Mouse (Mus musculus): Measurements from ENCODE around the gene Pomgnt2.

- TF ChIP-seq CTCF (conservative IDR thresholded peaks at IDR 0.05; ENCODE audit: low read length), result no peak
- no peak for TF ChIP-seq POU5F1 (IDR thresholded peaks at IDR 0.05; ENCODE audit: borderline replicate concordance, low read length)
- no peak for TF ChIP-seq NANOG (IDR thresholded peaks at IDR 0.05; ENCODE audit: borderline replicate concordance, low read length)
Measured at GRCm38 (mm10) chr9:121974141-121974986, 22.5 kb downstream of the Pomgnt2 start.
